Mouse (Mus musculus) inflammation-experienced regulatory T-cells, adult 6 months (primary cell): Measurements from ENCODE around the gene Oprl1. TPM values are rescaled to one million over a fixed set of nuclear protein-coding genes. Genes with fewer than 3 reads are reported as not detected.
A peak's percentile ranks its signal among the peaks of the same experiment; 100 is the strongest.

Source experiments
- ATAC-seq: one replicate; pipeline ENCODE4 v1.8.0; 2017
- polyA plus RNA-seq, 3 experiments: library from polyadenylated mRNA; unstranded; fragments of 100-300 nt; shearing (Covaris generic); gene quantifications; one replicate each; pipeline ENCODE4 v1.2.1; 2017

The Oprl1 gene
- polyA plus RNA-seq, 3 experiments from 2014 or later: 0.68 TPM; not detected in 2

DNA sequence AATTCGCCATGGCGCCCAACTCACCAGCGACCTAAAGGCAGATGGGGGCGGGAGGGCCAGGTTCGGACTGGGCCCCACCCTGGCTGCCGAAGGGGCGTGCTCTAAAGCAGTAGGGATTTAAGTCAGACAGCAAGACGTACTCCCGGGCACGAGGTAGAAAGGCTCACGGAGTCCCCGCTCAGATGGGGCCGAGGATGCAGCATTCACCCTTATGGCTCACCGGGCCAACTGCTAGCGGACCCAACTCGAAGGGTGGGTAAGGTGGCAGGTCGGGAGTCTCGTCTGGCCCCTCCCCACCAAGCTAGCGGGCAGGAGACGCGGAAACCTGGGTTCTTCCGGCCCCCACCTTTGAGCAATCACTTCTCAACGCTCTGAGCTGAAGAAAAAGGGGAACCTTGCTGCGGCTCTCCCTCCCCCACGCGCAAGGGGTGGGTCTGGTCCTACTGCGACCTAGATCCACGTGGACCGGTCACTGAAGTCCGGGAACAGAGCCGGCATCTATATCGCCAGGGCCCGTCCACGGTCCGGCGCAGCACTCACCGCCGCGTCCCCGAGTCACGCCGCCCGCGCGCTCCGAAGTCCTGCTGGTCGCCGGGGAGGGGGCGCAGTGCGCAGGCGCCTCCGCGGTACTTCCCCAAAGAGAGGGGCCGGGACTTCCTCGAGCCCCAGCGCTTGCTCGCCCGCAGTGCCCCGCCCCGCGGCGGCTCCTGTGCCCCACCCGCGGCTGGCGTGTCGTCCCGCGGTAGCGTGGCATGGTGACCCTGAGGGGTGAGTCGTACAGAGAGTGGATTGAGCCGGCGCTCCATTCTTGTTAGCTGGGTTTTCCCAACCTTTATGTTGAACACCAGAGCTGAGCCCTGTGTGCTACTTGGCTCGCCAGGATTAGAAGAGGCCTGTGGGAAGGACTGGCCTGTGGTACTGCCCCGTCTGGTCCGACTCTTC, 21.2 kb upstream of the Oprl1 start, which contains the start of gene Rgs19:
Rgs19 (minus strand) TSS at position 639 of the 942 bp plus-strand sequence.
- ATAC-seq: peak; percentile 86

DNA sequence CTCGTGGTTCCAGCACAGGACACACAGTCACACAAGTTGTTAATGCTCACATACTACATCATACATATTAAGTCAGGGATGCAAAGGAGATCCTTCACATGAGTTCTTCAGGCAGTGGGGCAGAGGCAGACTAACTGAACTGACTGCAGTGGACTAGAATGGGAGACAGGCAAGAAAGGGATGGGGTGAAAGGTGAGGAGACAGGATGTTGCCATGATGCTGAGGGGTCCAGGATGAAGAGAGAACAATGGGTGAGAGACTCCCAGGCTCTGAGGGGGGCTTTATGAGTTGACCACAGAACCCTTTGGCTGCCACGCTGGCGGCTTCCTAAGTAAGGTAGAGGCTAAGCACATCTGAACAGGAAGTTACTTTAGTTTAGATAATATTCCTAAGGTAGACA, 20.2 kb upstream of the Oprl1 start:
- no peak for ATAC-seq

DNA sequence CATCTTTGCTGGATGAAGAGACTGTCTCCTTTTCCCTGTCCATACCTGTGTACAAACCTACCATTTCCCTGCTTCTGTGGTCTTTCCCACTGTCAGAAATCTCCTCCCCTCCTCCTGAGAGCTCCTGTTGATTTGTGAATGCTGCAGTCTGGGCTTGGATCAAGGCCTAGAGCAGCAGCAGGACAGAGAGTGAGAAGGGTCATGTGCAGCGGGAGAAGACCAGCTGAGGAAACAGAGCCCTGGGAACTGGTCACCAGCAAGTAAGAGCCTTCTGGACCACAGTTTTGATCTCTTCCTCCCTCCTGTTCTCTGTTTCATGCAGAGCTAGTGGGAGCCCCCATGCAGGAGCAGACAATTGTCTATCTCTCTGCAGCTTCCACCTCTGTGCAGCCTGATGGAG, 19.0 kb upstream of the Oprl1 start:
- ATAC-seq: no peak

DNA sequence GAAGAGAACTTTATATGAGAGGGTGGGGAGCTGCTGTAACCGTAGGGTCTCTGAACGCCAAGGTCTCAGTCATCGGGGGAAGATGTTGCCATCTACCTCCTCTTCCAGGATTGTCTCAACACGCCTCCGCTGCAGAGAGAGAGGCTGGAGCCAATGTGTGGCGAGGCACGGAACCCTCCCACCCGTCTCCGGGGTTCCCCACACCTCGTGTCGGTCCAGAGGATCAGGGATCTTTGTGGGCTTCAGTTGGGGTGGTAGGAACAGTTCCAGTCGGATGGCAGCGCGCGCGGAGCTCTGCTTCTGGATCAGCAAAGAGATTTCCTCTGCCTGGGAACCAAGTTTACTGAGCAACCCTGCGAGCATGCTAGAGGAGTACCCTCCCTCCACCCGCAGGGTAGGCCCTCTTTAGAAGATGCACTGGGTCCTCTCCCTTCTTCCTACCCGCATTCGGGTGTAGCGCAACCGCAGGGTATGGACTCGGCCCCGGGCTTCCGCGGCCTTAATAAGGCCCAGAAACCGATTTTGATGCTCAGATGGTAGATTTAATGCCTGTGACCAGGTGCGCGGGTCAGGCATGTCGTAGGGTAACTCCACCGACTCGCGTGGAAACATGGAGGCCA, 17.9 kb upstream of the Oprl1 start:
- no peak for ATAC-seq

DNA sequence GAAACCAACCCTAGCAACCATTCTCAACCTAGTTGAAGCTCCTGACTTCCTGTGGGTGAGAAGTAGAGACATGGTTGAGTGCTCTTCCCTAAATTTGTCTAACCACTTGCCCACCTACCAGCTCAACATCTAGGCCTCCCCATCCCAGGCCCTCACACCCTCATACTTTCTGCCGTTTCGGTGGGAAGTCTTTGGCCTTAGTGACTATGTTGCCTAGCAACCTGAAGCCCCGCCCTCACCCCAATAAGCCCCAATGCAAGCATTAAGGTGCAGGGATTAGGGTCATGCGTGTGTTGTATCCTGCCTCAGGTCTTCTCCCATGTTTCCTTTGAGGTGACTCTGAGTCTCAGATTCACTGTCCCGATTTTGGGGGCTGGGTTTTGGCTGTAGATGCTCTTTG, 16.6 kb upstream of the Oprl1 start, which contains the start of gene Lkaaear1:
Lkaaear1 (minus strand) TSS at position 202 of the 400 bp plus-strand sequence.
- no peak for ATAC-seq

DNA sequence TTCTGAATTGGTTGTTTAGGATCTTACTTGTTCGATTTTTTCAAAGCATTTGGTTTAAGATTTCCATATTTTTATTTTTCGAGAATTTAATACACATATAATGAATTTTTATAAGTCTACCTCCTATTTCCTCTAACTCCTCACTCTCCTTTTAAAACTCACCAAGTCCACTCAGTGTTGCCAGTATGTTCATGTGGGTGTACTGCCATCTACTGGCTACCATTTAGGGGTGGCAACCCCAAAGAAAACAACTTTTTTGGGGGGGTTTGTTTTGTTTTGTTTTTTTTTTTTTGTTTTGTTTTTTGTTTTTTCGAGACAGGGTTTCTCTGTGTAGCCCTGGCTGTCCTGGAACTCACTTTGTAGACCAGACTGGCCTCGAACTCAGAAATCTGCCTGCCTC, 8.1 kb upstream of the Oprl1 start:
- ATAC-seq: peak; percentile 68

DNA sequence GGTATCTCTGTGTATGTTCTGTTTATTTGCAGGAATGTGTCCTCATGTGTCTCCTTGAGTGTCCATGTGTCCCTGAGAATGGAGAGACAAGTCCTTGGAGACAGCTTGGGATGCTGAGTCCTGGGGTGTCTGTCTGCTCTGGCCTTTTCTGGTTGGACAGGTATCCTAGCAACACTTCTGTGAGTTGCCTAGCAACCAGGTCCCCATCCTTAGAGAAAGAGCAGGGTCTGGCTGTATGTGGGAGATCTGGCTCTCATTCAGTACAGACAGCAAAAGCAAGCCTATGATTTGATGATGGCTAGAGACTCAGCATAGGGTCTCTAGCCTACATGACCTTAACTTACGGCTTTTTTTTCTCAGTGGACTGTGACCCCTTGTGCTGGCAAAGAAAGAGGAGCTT, 1.1 kb upstream of the Oprl1 start:
- ATAC-seq: no peak

DNA sequence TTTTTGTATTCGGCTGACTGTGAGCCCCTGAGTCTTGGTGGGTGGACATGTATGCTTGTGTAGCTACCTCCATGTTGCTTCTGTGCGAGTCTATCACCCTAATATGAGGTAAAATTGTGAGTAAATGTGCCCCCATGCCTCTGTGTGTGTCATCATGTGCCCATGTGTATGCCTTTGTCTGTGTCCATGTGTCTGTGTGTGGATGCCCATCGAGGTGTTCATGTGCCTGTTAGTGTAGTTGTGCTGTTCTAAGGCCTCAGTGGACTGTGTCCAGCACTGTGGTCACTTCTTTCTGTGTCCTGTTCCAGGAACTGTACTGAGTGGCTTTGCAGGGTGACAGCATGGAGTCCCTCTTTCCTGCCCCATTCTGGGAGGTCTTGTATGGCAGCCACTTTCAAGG, 566 bp downstream of the Oprl1 start:
- no peak for ATAC-seq

DNA sequence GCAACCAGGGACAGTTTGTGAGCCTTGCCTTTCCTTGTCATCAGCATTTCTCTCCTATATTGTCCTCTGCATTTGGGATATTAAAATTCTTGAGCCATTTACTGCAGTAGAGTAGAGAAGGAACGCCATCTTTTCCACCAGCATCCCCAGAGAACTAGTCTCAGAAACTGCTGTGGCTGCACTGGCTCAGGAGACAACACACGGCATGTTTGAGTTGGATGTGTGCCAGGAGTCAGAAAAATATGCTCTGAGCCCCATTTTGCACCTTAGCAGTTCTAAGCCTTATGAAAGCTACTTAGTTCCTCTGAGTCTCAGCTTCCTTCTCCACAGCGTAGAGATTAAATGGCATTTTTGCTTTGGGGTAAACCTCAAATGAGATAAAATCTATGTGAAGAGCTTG, 2.2 kb downstream of the Oprl1 start:
- no peak for ATAC-seq

DNA sequence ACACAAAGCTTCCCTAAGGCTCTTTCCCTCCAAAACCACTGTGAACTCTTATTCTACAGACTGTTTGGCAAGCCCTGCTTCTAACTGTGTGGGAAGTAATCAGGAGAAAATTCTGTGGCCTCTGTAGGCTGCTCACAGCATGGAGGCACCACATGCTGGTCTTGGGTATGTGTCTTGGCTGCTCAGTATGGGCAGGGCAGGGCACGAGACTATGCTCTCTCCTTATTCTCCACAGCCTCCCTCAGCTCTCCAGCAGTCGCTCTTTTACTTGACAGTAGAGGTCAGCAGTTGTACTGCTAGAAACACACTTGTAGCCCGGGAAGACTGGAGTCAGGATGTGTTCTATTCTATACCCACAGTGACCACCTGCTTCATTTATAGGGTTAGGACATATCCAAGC, 5.2 kb downstream of the Oprl1 start:
- ATAC-seq: no peak

DNA sequence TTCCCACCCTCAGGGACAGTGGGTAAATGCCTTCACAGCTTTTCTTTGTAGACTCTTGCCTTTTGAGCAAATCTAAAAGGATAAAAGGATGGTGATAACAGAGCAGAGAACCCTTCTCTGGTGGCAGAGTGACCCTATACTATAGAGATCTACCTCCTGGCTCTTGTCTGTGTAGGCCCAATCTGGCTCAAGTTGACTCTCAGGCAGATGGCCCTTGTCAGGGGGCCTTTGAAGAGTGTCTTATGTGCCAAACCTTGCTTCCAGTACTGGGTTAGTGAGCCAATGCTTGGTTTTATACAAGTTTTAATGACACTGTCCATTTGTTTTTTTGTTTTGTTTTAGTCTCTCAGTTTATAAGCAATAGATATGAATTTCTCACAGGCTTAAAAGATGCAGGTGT, 6.4 kb downstream of the Oprl1 start:
- ATAC-seq: no peak

DNA sequence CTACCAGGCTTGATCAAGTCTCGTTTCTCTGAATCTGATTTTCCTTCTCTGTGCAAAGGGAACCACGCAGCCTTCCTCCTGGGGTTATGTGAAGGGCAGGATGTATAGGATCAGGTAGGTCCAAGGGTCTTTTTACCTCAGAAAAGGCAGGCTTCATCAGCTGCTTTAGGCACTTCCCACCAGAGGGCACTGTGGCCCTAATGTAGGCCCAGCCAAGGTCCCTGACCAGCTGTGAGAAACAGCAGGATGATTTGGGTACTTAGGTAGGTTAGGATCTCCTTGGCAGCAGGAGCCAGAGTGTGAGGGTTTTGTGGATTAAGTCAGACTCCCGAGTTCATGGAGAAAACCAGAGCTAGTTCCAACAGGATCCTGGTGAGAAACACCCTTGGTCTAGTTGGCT, 7.4 kb downstream of the Oprl1 start:
- ATAC-seq: no peak

DNA sequence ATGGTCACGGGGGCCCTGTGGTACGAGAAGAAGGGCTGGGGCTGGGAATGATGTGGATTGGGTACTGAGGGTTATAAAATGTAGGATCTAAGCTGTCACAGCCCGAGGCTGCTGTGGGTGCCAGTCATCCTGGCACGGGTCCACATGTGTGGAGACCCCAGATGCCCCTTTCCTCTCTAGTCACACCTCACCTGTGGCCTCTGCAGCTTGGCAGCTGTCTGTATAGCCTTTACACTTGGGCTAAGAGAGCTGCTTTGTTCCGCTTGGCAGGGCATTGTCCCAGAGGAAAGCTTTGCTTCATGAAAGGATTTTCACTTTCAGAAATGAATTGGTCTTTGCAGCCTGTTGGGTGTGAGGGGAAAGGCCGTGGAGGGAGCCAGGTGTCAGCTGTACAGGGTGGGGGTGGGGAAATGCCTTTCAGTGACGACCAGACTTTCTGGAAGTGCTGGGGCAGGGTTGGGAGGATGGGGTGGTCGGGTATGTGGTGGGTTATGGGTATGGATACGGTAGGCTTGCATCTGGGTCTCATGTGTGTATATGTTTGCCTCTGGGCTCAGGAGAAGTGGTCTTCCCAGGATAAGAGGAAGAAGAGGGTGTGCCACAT, 12.9 kb downstream of the Oprl1 start:
- ATAC-seq: no peak

DNA sequence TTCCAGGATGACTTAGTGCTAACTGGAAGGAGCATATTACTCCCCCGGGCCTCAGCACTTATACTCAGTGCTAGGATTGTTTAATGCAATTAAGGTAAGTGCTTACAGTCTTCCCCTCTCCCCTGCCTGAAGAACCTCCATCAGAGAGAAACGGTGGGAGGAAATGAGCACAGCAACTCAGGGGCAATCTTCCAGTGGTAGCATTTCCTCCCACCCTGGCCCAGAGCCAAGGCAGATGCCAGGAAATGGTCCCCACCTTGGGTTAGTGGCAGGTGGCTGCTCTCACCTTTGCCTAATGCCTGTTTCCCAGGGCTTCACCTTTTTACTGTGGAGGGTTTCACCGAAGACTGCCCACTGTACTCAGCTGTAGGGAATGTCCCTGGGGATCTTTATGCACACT, 15.2 kb downstream of the Oprl1 start:
- no peak for ATAC-seq

DNA sequence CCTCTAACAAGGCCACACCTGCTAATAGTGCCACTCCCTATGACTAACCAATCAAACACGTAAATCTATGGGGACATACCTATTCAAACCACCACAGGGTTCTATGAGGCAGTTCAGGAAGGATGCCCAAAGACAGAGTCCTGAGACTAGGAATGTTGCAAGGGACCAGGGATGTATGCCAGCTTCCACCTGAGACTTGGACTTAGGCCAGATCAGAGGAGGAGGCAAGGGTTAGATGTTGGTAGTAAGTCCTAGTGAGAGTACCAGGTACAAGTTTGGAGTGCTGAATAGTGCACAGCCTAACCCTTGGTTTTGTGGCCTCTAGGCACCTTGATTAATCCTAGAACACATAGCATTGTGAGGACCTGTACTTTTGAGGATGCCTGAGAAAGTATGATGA, 37.8 kb downstream of the Oprl1 start:
- no peak for ATAC-seq

DNA sequence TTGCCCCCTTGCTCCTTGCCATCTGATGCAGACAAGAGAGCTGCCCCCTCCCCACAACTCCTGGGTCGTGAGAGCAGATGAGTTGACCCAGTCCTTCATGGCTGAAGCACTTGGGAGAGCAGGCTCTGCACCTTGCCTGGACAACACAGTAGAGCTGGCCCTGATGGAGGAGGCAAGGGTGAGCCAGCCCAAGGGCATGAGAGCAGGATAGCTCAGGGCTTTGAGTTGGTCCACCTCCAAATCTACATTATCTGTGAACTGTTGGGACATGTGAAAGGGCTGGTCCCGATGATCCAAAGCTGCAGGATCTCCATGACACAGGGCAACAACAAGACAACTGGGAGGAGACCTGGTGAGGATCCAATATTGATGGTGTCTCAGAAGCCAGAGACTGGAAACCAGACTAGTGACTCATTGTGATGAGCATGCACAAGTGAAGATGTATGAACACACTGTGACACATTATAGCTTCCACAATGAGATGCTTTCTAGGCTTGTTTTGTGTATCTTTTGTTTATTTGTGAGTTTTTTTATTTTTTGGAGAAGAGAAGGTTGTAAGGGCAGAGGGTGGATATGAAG, 43.4 kb downstream of the Oprl1 start:
- ATAC-seq: no peak

DNA sequence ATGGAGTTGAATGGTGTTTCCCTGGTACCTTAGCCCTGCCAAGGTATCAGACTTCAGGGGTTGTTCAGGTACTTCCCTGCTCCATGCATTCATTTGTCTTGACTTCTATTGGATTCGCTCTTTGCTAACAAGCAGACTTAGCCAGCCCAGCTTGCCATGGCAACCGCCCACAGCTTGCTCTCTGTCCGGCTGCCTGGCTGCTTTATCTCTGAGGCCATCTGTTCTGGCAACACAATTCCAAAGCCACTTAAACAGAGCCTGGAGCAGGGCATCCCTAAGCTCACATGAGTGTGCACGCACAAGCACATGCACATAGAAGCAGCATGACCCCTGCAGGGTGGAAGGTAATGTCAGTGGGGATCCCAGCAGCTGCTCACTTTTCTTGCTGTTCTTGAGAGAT, 44.2 kb downstream of the Oprl1 start:
- no peak for ATAC-seq

DNA sequence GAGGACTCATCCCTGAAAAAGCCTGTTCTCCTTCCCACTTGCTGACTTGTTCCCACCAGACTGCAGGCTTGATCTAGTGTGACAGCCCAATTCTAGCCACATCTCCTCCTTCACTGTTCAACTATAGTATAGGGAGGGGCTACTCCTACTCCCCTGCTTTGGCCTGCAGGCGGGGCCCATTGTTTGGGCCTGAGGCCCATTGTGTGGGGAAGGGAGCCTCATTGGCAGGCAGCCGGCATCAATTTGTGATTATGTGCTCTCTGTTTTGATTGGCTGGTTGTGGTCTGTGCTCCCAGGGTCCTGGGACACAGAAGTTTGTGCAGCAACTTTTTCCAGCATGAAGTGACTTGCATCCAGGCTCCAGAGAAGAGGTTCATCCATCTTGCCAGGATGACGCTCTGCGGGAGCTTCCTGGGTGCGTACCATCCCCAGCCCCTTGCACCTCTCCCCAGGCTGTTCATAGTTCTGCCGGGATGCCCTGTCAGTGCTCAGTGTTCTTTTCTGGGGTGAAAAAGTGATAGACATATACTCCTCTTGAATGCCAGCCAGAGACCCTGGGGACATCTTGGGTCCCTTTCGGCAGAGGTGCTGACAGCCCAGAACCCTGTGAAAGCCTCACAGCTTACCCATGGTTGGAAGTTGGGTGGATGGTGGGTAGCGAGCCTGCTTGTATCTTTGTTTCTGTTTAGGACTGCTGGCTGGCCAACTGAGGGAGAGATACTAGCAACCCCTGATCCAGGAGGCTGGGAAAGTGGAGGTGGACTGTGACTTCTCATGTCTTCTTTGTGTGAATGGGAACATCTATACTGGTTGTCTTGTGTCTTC, 48.4 kb downstream of the Oprl1 start, which contains the start of gene Myt1:
Myt1 (plus strand) TSS at position 327 of the 825 bp plus-strand sequence.
- ATAC-seq: no peak

DNA sequence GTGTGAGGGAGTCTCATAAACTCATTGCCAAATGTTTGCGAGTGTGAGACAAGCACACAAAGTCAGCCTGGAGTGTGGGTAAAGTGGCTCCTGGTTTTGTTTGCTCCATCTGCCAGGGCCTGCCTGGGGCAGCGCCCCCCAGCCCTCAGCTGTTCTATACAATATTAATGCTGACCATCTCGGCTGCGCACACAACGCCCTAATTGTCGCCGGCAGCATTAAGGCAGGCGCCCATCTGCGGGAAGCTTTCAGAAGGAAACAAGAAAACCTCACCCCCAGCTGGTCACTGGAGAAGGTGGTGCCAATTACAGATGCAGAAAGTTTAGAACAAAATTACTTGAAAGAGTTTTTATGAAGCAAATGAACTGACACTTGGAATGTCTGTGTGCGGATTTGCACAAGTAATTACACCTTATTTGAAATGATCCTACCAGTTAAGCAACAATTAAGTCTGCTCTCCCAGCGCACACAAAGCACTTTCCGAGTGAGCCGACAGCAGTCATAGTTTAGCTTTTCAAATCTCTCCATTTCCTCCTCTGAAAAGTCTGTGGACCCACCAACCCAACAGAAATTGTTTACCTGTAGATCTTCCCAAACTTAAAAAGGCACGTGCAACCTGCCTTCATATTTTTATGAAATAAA, 49.2 kb downstream of the Oprl1 start:
- ATAC-seq: no peak

DNA sequence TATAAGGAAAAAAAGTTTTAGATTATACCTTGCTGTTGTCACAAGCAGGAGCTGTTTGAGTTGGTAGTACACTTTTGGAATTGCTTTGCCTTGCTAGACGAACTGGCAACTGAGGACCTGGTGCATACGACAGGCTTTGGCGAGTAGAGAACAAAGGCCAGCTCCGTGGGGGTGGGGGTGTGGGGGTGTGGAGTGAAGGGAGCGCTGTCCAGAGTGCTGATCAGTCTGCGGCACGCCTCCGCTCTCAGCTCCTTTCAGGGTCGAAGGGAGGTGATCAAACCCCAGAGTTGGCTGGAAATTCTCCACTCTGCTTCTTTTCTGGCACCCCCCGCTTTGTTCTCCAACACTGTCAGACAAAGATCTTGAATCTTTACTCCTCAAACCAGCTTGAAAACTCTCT, 49.8 kb downstream of the Oprl1 start:
- ATAC-seq: no peak

DNA sequence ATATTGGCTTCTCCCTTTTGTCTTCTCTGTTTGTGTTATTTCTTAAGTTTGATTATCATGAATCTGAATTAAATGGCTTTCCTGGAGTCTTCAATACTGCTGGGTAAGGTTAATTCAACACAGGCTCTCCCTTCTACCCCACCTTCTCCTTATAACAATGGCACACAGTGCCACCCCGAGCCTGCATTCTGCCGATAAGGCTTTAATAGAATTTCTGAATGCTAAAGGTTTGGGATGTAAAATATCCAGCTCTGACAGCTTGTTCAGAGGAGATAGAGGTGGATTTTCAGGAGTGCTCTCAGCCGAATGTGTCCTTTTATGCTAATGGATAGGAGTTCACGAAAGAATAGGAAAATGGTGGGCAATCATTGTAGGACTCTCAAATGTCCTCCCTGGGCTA, 50.4 kb downstream of the Oprl1 start:
- no peak for ATAC-seq
